Mouse (Mus musculus) neural tube, embryonic 15.5 days (tissue): ENCODE data around the gene U2af1. TPM values are rescaled to one million over a fixed set of nuclear protein-coding genes. Genes with fewer than 3 reads are reported as not detected.

ENCODE experiments used
- ATAC-seq: fragments of 200-750 bp; cut with Nextera tagmentation; 2 replicates; pipeline ENCODE4 v1.8.0; 2017; ENCODE audit warnings: mild to moderate bottlenecking, moderate TSS enrichment, moderate library complexity; ENCODE audit not compliant: low FRiP score
- H3K27ac ChIP-seq: fragments of 300-500 bp; sonication (generic); replicated peaks from 2 replicates; pipeline ENCODE4 v1.5.1; 2015; ENCODE audit warnings: mild to moderate bottlenecking, inconsistent platforms
- H3K27me3 ChIP-seq: fragments of 300-500 bp; sonication (generic); replicated peaks from 2 replicates; pipeline ENCODE4 v1.6.1; 2015; ENCODE audit warnings: inconsistent platforms
- H3K36me3 ChIP-seq: fragments of 300-500 bp; sonication (generic); 2 replicates; pipeline ENCODE4 v1.6.1; 2015; ENCODE audit warnings: inconsistent platforms
- H3K4me1 ChIP-seq: fragments of 300-500 bp; sonication (generic); 2 replicates; pipeline ENCODE4 v1.6.1; 2015; ENCODE audit warnings: inconsistent platforms
- H3K4me2 ChIP-seq: fragments of 300-500 bp; sonication (generic); 2 replicates; pipeline ENCODE4 v1.6.1; 2015; ENCODE audit warnings: inconsistent platforms, mild to moderate bottlenecking, moderate library complexity
- H3K4me3 ChIP-seq: fragments of 300-500 bp; sonication (generic); replicated peaks from 2 replicates; pipeline ENCODE4 v1.5.1; 2015; ENCODE audit warnings: mild to moderate bottlenecking, inconsistent platforms
- H3K9ac ChIP-seq: fragments of 300-500 bp; sonication (generic); replicated peaks from 2 replicates; pipeline ENCODE4 v1.6.1; 2015; ENCODE audit warnings: mild to moderate bottlenecking, inconsistent platforms
- H3K9me3 ChIP-seq: fragments of 300-500 bp; sonication (generic); replicated peaks from 2 replicates; pipeline ENCODE4 v1.6.1; 2016; ENCODE audit warnings: inconsistent platforms
- WGBS: fragments of 180-500 bp; shearing (Covaris S2); methylation state at CpG from one replicate; pipeline ENCODE4 v1.1.7; 2015; ENCODE audit warnings: mixed read lengths; 5-methylcytosine and 5-hydroxymethylcytosine counted together
- polyA plus RNA-seq: library from polyadenylated mRNA; unstranded; fragments of >200 nt; fragmentation: Nextera tagmentation; extraction: Ambion mirVana; gene quantifications from 2 replicates; pipeline ENCODE4 v1.2.1, GENCODE M21; 2015

Gene U2af1
- polyA plus RNA-seq, 1 experiment from 2014 or later: 176 TPM

DNA sequence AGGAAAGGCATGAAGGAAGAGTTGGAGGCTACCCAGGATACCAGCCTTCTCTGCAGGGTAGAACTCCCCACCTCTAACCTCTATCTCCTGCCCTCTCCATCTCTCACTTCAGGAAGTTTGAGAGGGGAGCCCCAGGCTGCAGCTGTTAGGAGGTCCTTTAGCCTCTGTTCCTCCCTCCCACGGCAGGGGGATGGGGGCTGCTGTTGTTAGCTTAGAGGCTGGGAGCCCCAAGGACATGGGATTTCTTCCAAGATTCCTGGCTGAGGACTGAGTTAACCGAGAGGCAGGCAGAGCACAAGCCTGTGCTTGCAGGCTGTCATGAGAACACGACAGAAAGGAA, 27.5 kb upstream of the U2af1 start:
- Histone ChIP-seq H3K4me3 (no peak overlapping the region), H3K4me1 (peaks cover 15% of the 10 kb centered on the region), H3K27me3 (no peaks in the 10 kb centered on the region), H3K4me2 (peak overlapping the region; percentile 25; the same call in 1 of the 2 replicates), H3K36me3 (no peaks in the 10 kb centered on the region), H3K9me3 (no peaks in the 10 kb centered on the region), H3K27ac (peak overlapping the region; percentile 72), H3K9ac (0 out of 2 replicates have a peak overlapping the region, but pooled peaks have one; percentile 4)
- 51% methylated on average over 3 of the region's 3 CpGs for WGBS
- ATAC-seq: no peak

DNA sequence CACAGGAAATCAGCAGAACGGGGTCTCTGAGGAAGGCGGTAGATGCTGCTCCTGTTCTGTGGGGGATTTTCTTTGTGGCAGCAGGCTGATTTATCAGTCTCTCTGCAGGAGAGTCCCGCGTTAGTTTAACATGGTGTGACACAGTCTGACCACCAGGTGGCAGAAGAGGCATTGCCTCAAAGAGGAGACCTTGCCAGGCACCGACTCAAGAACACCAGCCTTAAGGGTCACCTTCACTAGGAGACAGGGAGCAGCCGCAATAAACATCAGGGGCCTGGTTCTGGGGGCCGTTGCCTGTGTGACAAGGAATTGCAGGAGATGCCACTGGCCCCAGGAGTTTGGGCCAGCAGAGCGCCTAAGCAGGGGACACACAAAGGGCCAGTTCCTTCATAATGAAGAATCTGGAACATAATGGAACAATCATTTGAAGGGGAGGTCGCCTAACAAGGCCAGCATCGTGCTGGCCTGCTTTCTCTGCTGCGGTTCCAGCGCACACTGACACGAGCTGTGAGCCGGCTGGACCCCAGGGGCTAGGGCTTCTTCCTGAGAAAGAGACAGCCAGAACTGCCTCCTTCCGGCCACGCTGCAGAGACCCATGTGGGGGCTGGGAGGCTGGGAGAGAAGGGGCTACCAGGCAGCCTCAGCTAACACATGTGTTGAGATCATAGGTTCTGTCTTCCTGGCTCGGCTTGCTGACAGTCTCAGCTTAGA, 27.0 kb upstream of the U2af1 start:
- Histone ChIP-seq H3K4me1 (peaks cover 15% of the 10 kb centered on the region), H3K4me2 (peak overlapping the region; percentile 25), H3K27ac (peak overlapping the region; percentile 72), H3K27me3 (no peaks in the 10 kb centered on the region), H3K9me3 (no peaks in the 10 kb centered on the region), H3K36me3 (no peaks in the 10 kb centered on the region), H3K4me3 (no peak overlapping the region), H3K9ac (0 out of 2 replicates have a peak overlapping the region, but pooled peaks have one; percentile 4)
- ATAC-seq: peak; percentile 90
- WGBS: 12% methylated on average over 17 of the region's 17 CpGs

DNA sequence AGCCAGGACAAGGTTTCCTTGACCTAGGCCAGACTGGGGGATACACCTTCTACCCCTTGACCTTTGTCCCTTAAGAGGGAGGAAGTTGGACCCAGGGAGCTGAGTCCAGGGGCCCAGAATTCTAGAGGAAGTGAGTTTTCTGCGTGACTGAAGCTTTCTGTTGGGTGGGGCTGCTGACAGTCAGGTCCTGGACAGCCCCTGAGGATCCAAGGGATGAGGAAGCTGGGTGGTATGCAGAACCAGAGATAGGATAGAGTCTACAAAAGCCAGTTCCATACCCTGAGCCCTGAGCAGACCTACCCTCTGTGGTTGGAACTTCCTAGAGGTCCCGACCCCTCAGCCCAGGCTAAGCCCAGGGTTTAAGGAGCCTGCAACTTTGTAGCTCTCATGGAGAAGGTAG, 21.8 kb upstream of the U2af1 start:
- Histone ChIP-seq H3K4me3 (no peak overlapping the region), H3K27ac (no peak overlapping the region), H3K9me3 (no peaks in the 10 kb centered on the region), H3K4me1 (peaks cover 5% of the 10 kb centered on the region; the same call in 1 of the 2 replicates), H3K27me3 (no peaks in the 10 kb centered on the region), H3K4me2 (no peak overlapping the region), H3K36me3 (no peaks in the 10 kb centered on the region), H3K9ac (no peak overlapping the region)
- 72% methylated on average over 2 of the region's 2 CpGs for WGBS
- no peak for ATAC-seq

DNA sequence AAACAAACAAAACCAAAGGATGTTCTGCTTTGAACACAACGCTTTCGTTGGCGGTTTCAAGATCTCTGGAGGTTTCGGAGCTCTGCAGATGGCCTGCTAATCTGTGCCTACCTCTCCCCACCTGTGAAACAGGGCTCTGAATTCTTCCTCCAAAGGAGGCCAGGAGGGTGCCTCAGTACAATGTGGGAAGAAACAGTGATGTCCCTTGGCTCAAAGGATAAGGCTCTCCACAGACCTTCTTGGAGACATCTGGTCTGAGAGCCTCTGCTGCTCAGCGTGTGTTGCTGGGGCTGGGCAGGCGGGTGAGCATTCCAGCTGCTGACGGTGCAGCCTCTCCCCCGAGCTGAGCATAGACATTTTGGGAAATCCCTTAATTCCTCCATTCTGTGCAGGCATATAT, 18.8 kb upstream of the U2af1 start, which contains the start of gene Cryaa:
Gene Cryaa, plus strand, starts transcription at position 301 of the 400 bp plus-strand sequence.
- Histone ChIP-seq H3K27ac (no peak within 1 kb of the TSS), H3K27me3 (no peaks in the 10 kb centered on the region), H3K9ac (no peak within 1 kb of the TSS), H3K36me3 (no peaks in the 10 kb centered on the region), H3K4me2 (no peak within 1 kb of the TSS), H3K4me3 (no peak within 1 kb of the TSS), H3K9me3 (no peaks in the 10 kb centered on the region), H3K4me1 (no peaks in the 10 kb centered on the region)
- ATAC-seq: no peak
- 84% methylated on average over 8 of the region's 8 CpGs for WGBS

DNA sequence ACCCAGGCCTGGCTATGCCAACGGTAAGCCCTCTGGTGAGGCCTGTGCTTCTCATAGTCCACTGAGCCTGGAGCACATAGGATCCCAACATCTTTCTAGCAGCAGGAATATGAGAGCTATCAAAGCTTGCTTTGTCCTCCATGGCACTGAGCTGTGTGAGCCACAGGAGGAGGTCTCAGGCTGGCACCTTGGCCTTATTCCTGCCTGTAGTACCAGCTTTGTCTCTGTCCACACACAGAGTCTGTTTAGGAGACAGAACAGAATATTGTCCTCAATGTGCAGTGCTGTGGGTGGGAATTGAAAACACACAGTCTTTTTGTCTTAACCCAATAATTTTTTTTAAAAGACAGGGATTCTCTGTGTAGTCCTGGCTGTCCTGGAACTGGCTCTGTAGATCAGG, 15.7 kb upstream of the U2af1 start:
- Histone ChIP-seq H3K4me1 (0 out of 2 replicates have a peak, but pooled peaks cover 3% of the 10 kb centered on the region), H3K9ac (no peak overlapping the region), H3K27me3 (no peaks in the 10 kb centered on the region), H3K4me3 (no peak overlapping the region), H3K27ac (no peak overlapping the region), H3K4me2 (no peak overlapping the region), H3K9me3 (no peaks in the 10 kb centered on the region), H3K36me3 (no peaks in the 10 kb centered on the region)
- ATAC-seq: no peak
- WGBS: 84% methylated on average over 1 of the region's 1 CpGs

DNA sequence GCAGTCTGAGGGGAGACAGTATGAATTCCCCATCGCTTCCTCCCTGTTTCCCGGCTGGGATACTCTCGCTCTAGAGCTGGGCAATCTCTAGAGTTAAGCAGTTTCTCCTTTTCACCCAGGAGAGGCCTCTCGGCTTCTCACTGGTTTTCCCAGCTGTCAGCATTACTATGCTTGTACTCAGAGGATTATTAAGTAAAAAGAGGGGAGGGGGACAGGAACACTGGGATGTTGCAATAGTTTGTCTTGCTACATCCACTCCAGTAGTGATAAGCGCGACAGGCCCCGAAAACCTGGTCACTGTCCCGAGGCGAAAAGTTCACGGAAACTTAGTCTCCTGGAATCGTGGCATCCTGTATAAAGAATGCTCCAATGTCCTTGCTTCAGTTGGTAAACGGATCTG, 13.6 kb upstream of the U2af1 start:
- H3K9ac ChIP-seq: no peak overlapping the region
- H3K4me1 ChIP-seq: 0 out of 2 replicates have a peak, but pooled peaks cover 3% of the 10 kb centered on the region
- no peaks in the 10 kb centered on the region for H3K27me3 ChIP-seq
- H3K4me3 ChIP-seq: no peak overlapping the region
- H3K9me3 ChIP-seq: no peaks in the 10 kb centered on the region
- 90% methylated on average over 12 of the region's 12 CpGs for WGBS
- no peak overlapping the region for H3K4me2 ChIP-seq
- H3K27ac ChIP-seq: no peak overlapping the region
- ATAC-seq: no peak
- no peaks in the 10 kb centered on the region for H3K36me3 ChIP-seq

DNA sequence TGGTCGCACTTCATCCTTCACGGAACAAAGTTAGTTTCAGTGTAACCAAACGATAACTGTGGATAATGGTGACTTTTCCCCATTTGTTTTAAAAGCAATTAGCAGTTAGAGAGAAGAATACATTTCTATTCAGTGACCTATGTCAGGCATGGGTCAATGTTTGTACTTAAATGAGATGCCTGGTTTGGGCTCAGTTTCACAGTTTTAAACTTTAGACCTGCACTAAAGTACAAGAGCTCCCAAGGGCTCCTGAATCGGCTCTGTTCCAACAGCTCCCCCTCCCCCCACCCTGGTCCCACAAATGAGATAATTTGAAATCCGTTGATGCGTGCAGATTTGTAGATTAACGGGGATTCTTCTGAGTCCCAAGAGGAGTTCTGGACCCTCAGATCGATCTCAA, 13.0 kb upstream of the U2af1 start:
- WGBS: 55% methylated on average over 8 of the region's 8 CpGs

DNA sequence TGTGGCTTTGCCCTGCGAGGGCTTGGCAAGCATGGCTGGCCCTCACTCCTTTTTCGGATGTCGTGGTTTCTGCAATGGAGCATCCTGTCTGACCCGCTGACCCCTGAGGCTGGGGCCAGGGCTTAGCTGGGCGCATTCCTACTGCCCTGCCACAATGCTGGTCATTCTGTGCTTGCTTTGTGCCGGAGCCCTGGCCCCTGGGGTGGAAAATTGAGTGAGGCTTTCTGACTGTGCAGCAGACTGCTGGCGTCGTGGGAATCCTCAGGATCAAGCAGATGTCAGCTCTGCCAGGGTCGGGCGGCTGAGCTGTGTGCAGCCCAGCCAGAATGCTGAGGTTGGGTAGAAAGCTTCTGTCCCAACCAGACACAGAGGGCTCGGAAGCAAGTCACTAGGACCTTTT, 11.5 kb upstream of the U2af1 start:
- no peaks in the 10 kb centered on the region for H3K9me3 ChIP-seq
- no peak overlapping the region for H3K4me2 ChIP-seq
- 0 out of 2 replicates have a peak, but pooled peaks cover 3% of the 10 kb centered on the region for H3K4me1 ChIP-seq
- ATAC-seq: no peak
- no peaks in the 10 kb centered on the region for H3K36me3 ChIP-seq
- H3K9ac ChIP-seq: no peak overlapping the region
- WGBS: 19% methylated on average over 11 of the region's 11 CpGs
- 0 out of 2 replicates have a peak overlapping the region, but pooled peaks have one; percentile 9 for H3K27ac ChIP-seq
- H3K4me3 ChIP-seq: no peak overlapping the region
- no peaks in the 10 kb centered on the region for H3K27me3 ChIP-seq

More for the DNA sequence above, 13.0 kb upstream of the U2af1 start:
- no peak overlapping the region for H3K4me3 ChIP-seq
- no peaks in the 10 kb centered on the region for H3K27me3 ChIP-seq
- no peak for ATAC-seq
- H3K27ac ChIP-seq: no peak overlapping the region
- H3K9ac ChIP-seq: no peak overlapping the region
- H3K4me1 ChIP-seq: 0 out of 2 replicates have a peak, but pooled peaks cover 3% of the 10 kb centered on the region
- no peaks in the 10 kb centered on the region for H3K9me3 ChIP-seq
- no peaks in the 10 kb centered on the region for H3K36me3 ChIP-seq
- H3K4me2 ChIP-seq: no peak overlapping the region

DNA sequence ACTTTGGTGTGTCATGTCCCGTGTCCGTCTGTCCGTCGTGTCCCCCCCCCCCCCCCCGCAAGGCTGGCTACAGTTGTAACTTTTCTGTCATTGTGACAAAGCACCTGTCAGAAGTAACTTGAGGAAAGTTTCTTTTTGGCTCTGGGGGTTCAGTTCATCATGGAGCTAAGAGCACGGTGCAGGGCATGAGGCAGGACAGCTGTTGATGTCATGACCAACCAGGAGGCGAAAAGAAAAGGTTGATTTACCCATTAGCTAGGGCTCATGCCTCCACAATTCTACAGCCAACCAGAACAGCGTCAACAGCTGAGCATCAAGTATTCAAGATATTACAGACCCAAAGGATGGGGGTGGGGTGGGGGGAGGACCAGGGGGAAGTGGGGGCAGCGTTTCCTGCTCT, 9.6 kb upstream of the U2af1 start:
- 0 out of 2 replicates have a peak, but pooled peaks cover 3% of the 10 kb centered on the region for H3K4me1 ChIP-seq
- no peaks in the 10 kb centered on the region for H3K36me3 ChIP-seq
- no peak overlapping the region for H3K27ac ChIP-seq
- H3K9ac ChIP-seq: no peak overlapping the region
- no peak for ATAC-seq
- H3K27me3 ChIP-seq: no peaks in the 10 kb centered on the region
- WGBS: 85% methylated on average over 8 of the region's 9 CpGs
- no peak overlapping the region for H3K4me3 ChIP-seq
- no peaks in the 10 kb centered on the region for H3K9me3 ChIP-seq
- no peak overlapping the region for H3K4me2 ChIP-seq

DNA sequence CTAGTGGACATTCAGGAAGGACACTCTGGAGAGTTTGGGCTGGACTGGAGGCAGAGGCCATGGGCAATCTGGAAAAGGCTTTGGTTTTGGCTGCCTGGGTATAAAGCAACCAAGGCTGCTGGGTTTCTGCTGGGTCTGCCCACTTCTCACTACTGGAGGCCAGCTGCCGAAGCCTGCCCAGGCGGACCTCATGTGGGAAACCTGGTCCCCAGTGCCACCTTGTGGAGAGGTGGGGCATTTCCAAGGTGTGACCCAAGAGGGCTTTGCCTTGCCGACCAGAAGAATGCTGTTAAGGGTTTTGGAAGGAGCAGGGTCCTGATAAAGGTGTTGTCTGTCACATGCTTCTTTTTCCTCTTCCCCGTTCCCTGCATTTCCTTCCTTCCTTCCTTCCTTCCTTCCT, 6.1 kb upstream of the U2af1 start:
- Histone ChIP-seq H3K27me3 (no peaks in the 10 kb centered on the region), H3K36me3 (no peaks in the 10 kb centered on the region), H3K9me3 (no peaks in the 10 kb centered on the region), H3K27ac (no peak overlapping the region), H3K4me3 (no peak overlapping the region), H3K4me2 (no peak overlapping the region), H3K9ac (no peak overlapping the region), H3K4me1 (no peaks in the 10 kb centered on the region)
- WGBS: 4% methylated on average over 4 of the region's 4 CpGs
- no peak for ATAC-seq

DNA sequence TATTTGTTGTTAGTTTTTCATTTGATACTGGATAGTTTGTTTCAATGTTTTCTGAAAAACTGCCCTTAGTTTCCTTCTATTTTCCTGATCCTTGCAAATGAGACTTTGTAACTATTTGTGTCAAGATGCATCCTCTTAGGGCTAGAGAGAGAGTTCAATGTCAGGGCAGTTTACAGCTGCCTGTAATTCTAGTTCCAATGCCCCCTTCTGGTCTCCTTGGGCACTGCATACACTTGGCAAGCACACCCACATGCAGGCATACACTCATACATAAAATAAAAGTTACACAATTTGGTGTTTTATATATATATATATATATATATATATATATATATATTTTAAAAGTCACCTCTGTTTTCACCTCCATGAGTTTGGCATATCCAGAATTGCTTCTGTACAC, 4.2 kb upstream of the U2af1 start:
- Histone ChIP-seq H3K27me3 (no peaks in the 10 kb centered on the region), H3K4me3 (no peak overlapping the region), H3K27ac (no peak overlapping the region), H3K9me3 (no peaks in the 10 kb centered on the region), H3K4me1 (peaks cover 3% of the 10 kb centered on the region; the same call in 1 of the 2 replicates), H3K4me2 (no peak overlapping the region), H3K36me3 (no peaks in the 10 kb centered on the region), H3K9ac (no peak overlapping the region)
- no peak for ATAC-seq

DNA sequence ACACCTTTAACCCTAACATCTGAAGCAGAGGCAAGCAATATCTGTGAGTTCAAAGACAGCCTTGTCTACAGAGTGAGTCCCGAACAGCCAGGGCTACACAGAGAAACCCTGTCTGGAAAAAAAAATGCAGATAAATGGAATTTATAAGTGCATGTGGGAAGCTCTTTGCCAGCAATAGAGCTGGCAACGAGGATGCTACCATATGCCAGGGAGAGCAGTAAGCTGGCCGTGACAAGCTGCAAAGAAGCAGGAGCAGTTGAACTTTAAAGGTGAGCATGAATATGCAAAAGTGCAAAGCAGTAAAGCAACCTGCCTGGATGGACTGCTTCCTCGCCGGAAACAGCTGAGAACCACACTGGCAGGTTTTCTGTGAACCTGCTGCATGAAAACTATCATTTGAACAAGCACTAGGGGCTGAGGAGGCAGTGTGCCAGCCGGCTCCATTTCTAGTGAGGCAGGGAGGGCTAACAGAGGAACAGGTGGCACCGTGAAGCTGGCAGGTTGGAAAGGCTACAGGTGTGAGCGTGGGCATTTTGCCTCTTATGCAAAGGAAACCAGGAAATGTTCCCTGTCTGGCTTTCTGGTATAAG, 2.1 kb upstream of the U2af1 start:
- no peak overlapping the region for H3K4me2 ChIP-seq
- H3K9me3 ChIP-seq: no peaks in the 10 kb centered on the region
- H3K27ac ChIP-seq: no peak overlapping the region
- H3K27me3 ChIP-seq: no peaks in the 10 kb centered on the region
- H3K4me3 ChIP-seq: no peak overlapping the region
- no peak overlapping the region for H3K9ac ChIP-seq
- WGBS: 72% methylated on average over 8 of the region's 8 CpGs
- no peak for ATAC-seq
- peaks cover 3% of the 10 kb centered on the region for H3K36me3 ChIP-seq
- peaks cover 20% of the 10 kb centered on the region for H3K4me1 ChIP-seq
